Mouse (Mus musculus): Measurements from ENCODE around the gene Olfr1023. TPM values are rescaled to one million over a fixed set of nuclear protein-coding genes. Genes with fewer than 3 reads are reported as not detected.

Gene Olfr1023
- total RNA-seq (2021) = not detected
- long read RNA-seq, experiment 1 = 0 reads
- long read RNA-seq, experiment 2 = 0 reads

- intact Hi-C loops (cut with DNase I; ENCODE audit: low total_unique reads) = no loop called here
- DNase-seq = no peak
These were observed at the start of gene Olfr1023 for GRCm38 (mm10) chr2:85885340-85885739. Gene Olfr1023, plus strand, starts transcription at chr2:85885640.

GRCm38 (mm10) chr2:85845383-85845782, 40.1 kb upstream of the Olfr1023 start, which contains the start of gene Olfr1019:
Gene Olfr1019, minus strand, starts transcription at chr2:85845483.
- intact Hi-C loops (cut with DNase I; ENCODE audit: low total_unique reads) = no loop called here
- no peak for DNase-seq

GRCm38 (mm10) chr2:85846730-85847129, 38.7 kb upstream of the Olfr1023 start, which contains the start of gene Olfr1020:
Gene Olfr1020, plus strand, starts transcription at chr2:85847030.
- intact Hi-C loops (cut with DNase I; ENCODE audit: low total_unique reads) = no loop called here
- DNase-seq = no peak

- intact Hi-C loops (cut with DNase I; ENCODE audit: low total_unique reads) = no loop called here
- no peak for DNase-seq
These were observed 17.1 kb upstream of the Olfr1023 start, which contains the start of gene Olfr1022 for GRCm38 (mm10) chr2:85868294-85868693. Gene Olfr1022, plus strand, starts transcription at chr2:85868594.

- intact Hi-C loops (cut with DNase I; ENCODE audit: low total_unique reads) = no loop called here
- no peak for DNase-seq
These were observed 19.5 kb downstream of the Olfr1023 start, which contains the start of gene Olfr1024 for GRCm38 (mm10) chr2:85904952-85905351. Gene Olfr1024, minus strand, starts transcription at chr2:85905052.

- DNase-seq = no peak
- intact Hi-C loops (cut with DNase I; ENCODE audit: low total_unique reads) = no loop called here
These were observed 27.8 kb downstream of the Olfr1023 start for GRCm38 (mm10) chr2:85913197-85913596.

- intact Hi-C loops (cut with DNase I; ENCODE audit: low total_unique reads) = no loop called here
- DNase-seq = no peak
These were observed 29.5 kb downstream of the Olfr1023 start, which contains the start of gene Olfr1025-ps1 for GRCm38 (mm10) chr2:85914893-85915292. Gene Olfr1025-ps1, plus strand, starts transcription at chr2:85915193.

- DNase-seq = no peak
- intact Hi-C loops (cut with DNase I; ENCODE audit: low total_unique reads) = no loop called here
These were observed 35.8 kb downstream of the Olfr1023 start, which contains the start of gene Olfr1026 for GRCm38 (mm10) chr2:85921258-85921657. Gene Olfr1026, plus strand, starts transcription at chr2:85921558.

Other genes with a start within 250 kb of the Olfr1023 start
- not detected for gene Olfr1002, start 234.9 kb upstream of the Olfr1023 start, total RNA-seq (2021)
- gene Olfr154, start 221.2 kb upstream of the Olfr1023 start, total RNA-seq (2021) = not detected
- gene Olfr1006, start 206.9 kb upstream of the Olfr1023 start, total RNA-seq (2021) = not detected
- not detected for gene Olfr1008, start 196.2 kb upstream of the Olfr1023 start, total RNA-seq (2021)
- gene Olfr1009, start 170.2 kb upstream of the Olfr1023 start, total RNA-seq (2021) = not detected
- not detected for gene Olfr1012, start 122.9 kb upstream of the Olfr1023 start, total RNA-seq (2021)
- not detected for gene Olfr1013, start 118.5 kb upstream of the Olfr1023 start, total RNA-seq (2021)
- not detected for gene Olfr1014, start 112.9 kb upstream of the Olfr1023 start, total RNA-seq (2021)
- gene Olfr1015, start 103.6 kb upstream of the Olfr1023 start, total RNA-seq (2021) = not detected
- not detected for gene Olfr1016, start 83.1 kb upstream of the Olfr1023 start, total RNA-seq (2021)
- gene Olfr1018, start 67.2 kb upstream of the Olfr1023 start, total RNA-seq (2021) = not detected
- not detected for gene Olfr1019, start 40.2 kb upstream of the Olfr1023 start, total RNA-seq (2021)
- not detected for gene Olfr1020, start 38.6 kb upstream of the Olfr1023 start, total RNA-seq (2021)
- not detected for gene Olfr1022, start 17.0 kb upstream of the Olfr1023 start, total RNA-seq (2021)
- not detected for gene Olfr1024, start 19.4 kb downstream of the Olfr1023 start, total RNA-seq (2021)
- not detected for gene Olfr1025-ps1, start 29.6 kb downstream of the Olfr1023 start, total RNA-seq (2021)
- not detected for gene Olfr1026, start 35.9 kb downstream of the Olfr1023 start, total RNA-seq (2021)
- not detected for gene Olfr1028, start 64.8 kb downstream of the Olfr1023 start, total RNA-seq (2021)
- not detected for gene Olfr1029, start 88.3 kb downstream of the Olfr1023 start, total RNA-seq (2021)
- not detected for gene Olfr1030, start 93.6 kb downstream of the Olfr1023 start, total RNA-seq (2021)
- not detected for gene Olfr1031, start 104.7 kb downstream of the Olfr1023 start, total RNA-seq (2021)
- gene Olfr1032, start 119.9 kb downstream of the Olfr1023 start, total RNA-seq (2021) = not detected
- gene Olfr1033, start 135.0 kb downstream of the Olfr1023 start, total RNA-seq (2021) = under 1 TPM in 1 of 2 experiments, not detected in 1; 0.64 TPM
- gene Olfr1034, start 160.2 kb downstream of the Olfr1023 start, total RNA-seq (2021) = not detected
- gene Olfr1036, start 188.4 kb downstream of the Olfr1023 start, total RNA-seq (2021) = not detected
- not detected for gene Olfr1037, start 201.7 kb downstream of the Olfr1023 start, total RNA-seq (2021)